Mouse (Mus musculus) c-Kit-positive CD71-positive TER-119-negative erythroid progenitor cells, embryonic 14.5 days (primary cell): ENCODE measurements around the gene Cetn4.

ENCODE experiments used
- DNase-seq: peaks from one replicate; pipeline ENCODE4 v3.0.0-alpha.2; 2013; ENCODE audit warnings: low read depth

Gene Cetn4

GRCm38 (mm10) chr3:37302685-37303084, 9.8 kb downstream of the Cetn4 start:
- peak; percentile 83 for DNase-seq

DNA sequence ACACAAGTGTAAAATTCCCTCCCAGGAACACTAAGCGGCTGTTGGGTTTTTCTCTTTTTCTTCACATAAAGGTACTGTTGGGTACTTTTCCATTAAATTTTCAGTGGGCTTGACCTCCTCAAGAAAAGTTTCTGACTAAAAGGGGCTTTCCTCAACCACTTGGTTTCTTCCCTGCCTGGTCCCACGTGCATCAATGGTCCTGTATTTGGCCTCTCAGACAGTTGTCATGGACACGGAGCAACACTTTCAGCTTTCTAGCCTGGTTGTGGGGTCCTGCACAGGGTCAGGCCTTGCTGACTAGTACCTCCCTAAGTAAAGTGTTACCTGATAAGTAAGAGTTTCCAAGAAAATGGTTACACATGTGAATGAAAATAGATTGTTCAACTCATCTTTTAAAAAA, 13.0 kb downstream of the Cetn4 start:
- no peak for DNase-seq

DNA sequence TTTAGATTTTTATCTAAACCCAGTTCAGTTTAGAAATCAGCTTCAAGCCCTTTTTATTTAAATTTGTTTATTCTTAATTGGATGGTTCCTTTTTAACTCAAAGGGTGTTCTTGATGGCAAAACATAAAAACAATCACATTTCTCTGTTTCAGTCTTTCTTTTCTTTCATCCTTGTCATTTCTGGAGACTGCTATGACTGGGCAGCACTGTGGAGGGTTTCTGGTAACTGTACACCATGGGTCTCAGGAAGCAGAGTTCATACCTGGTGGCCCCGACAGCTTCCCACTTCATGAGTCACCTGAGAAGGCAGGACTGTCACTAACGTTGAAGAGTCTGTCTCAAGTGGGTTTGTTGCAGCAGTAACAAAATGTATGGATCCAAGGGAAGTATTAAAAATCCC, 19.9 kb downstream of the Cetn4 start:
- DNase-seq: no peak

DNA sequence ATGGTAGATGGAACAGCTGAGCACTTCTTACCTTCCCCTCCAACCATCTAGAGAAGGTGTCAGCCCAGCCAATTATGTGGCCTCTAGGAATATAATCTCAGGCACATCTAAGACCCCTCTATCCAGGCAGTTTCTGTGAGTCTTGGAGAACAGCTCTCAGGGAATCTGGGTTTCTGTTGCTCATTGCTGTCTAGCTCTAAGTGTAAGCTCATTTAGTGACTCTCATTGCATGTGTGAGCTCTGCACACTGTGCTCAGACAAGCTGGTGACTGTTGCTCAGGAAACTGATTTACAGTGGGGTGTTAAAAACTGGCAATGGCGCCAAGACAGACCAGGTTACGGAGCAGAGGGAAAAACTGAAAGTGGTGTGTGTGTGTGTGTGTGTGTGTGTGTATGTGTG, 20.6 kb downstream of the Cetn4 start:
- no peak for DNase-seq

DNA sequence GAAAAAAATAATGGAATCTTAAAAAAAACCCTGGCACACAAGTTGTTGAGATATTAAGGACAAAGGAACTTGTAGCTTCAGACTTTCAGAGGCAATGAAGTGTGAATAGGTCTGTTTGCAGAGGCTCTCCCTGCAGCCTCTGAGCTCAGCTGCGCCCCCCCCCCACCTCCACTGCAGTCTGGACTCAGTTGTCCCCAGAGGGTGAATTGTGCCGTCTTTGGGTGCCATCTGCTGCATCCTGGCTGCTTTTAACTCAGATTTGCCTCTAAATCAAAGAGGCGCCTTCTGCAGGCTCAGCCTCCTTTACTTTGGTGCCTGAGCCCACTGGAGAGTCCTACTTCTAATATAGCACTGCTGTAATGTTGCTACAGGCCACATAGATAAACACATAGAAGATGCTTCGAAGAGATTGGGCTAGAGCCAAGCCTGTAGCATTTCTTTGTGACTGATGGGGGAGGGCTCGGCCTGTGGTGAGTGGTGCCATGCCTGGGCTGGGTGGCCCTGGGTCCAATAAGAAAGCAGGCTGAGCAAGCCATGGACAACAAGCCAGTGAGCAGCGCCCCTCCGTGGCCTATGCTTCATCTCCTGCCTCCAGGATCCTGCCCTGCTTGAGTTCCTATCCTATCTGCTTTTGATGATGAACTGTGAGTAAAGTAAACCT, 21.5 kb downstream of the Cetn4 start:
- DNase-seq: no peak

DNA sequence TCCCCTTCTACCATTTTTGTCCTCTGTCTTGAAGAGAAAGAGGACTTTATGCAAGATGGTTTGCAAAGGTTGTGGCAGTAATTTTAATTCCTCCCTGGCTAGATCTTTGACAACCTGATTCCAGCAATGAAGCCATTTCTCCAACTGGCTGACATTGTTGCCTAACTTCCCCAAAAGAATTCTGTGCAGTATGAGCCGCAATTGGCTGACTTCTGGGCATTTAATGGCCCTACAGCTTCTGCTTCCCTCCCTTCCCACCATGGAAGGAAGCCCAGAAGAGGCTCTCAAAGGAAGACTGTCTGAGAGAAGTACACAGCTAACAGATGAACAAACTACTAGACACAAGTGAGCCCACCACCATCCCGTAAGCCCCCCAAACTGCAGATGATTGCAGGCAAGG, 23.3 kb downstream of the Cetn4 start:
- DNase-seq: no peak

GRCm38 (mm10) chr3:37283234-37283633, 29.3 kb downstream of the Cetn4 start:
- DNase-seq: no peak

DNA sequence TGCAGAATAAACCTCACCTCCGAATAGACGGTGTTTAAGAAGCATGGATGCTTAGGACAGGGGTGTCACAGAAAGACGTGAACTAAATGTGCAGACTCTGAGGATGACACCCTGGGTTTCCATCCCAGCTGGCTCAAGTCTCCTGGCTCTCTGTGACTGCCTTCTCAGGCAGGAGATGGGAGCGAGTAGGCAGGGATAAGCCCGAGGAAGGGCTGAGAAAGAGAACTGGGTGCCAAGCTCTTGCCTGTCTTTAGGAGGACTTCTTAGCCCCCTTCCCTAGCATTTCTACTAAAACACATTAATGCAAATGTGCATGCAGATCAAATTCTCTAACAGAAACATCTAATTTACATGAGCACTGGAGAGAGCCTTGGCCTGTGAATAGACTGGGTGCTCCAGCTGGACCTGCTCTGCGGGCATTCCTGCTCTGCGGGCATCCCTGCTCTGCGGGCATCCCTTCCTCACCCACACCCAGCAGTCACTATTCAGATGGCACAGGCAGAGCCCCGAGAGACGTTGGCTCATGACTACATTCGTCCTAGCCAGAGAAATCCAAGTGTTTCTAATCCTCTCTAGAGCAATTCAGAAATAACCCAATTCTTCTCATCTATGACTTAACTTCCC, 30.1 kb downstream of the Cetn4 start:
- no peak for DNase-seq

GRCm38 (mm10) chr3:37280871-37281270, 31.6 kb downstream of the Cetn4 start:
- DNase-seq: no peak

GRCm38 (mm10) chr3:37280221-37280620, 32.3 kb downstream of the Cetn4 start:
- DNase-seq: no peak

- DNase-seq: peak; percentile 55
These were observed 37.8 kb downstream of the Cetn4 start for GRCm38 (mm10) chr3:37274661-37275060.

DNA sequence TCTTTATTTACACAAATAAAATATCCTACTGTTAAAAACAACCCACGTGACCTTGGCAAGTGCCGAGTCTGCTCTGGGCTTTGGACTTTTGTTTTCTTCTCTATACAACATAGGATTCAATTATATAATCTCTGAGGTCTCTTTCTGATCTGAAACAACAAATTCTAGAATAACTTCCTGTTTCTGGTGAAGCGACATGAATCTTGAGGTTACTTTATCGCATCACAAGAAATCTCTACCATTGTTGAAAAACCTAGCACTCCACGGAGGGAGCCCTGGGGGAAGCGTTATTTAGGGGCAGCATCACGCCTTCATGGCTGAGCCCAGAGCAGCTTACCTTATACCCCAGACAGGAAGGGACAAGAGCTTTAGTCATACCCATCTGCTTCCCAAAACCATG, 39.4 kb downstream of the Cetn4 start:
- no peak for DNase-seq

DNA sequence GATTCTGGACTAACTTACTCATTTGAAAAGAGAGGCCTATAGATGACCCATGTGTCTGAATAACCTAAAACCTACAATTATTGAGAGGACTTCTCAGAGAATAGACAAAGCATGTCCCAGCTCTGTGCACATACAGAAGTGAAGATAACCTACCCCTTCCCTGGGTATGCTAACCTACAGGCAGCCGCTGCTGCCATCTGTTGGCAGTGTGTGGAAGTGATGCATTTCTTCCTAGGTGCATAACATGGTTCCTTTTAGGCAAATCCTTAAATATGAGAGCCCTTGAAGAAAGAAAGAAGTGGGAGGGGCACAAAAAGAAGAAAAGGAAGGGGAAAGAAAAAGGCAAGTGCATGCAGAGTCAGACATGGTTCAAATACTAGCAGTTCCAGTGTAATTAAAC, 41.3 kb downstream of the Cetn4 start:
- peak; percentile 55 for DNase-seq

- DNase-seq: no peak
These were observed 42.6 kb downstream of the Cetn4 start for GRCm38 (mm10) chr3:37269926-37270325.

DNA sequence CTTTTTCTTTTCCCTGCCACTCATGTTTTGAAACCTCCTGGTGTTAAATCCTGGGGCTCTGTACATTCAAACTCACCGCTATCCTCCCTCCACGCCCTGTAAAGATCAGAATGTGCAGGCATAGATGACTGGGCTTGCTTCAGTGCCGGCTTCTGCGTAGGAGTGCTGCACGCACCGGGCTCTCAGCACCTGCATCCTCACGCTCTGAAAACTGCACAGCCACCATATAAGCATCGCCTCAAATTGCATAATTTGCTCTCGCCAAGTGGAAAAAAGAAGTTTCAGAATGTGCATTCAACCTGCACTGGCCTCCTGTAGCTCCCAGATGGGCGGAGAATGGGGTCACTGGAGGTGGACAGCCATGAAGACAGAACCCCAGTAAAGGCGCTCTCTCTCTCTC, 44.2 kb downstream of the Cetn4 start:
- DNase-seq: no peak

DNA sequence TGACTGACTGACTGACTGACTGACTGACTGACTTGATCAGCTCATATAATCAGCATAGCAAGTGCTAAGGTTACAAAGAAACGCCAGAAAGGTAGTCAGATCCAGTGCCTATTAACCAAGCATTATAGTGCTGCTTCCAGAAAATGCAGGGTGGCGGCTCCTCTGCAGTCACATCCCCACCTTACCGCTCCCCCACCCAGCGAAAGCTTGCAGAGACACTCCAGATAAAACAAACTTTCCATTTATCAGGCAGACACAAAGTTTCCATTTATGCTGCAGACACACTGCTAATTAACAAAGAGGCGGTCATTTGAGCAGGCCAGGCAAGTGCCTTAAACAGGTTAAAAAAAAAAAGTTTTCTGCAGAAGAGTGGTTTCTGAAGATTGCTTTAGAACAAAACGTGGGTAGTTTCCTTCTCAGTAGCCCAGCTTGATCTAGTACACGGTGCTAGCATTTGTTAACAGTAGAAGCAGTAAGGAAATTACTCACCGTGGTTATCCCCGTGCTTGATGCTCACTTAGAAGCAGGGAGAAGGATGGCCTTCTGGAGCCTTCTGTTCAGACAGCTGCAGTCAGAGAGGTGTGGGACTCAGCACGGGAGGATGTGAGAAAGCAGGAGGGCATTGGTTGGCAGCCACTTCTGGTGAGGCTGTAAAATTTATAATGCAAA, 53.0 kb downstream of the Cetn4 start:
- DNase-seq: peak; percentile 29

GRCm38 (mm10) chr3:37257776-37258175, 54.7 kb downstream of the Cetn4 start:
- DNase-seq: no peak
